Mouse (Mus musculus) midbrain, postnatal 0 days (tissue): ENCODE data around the gene Galnt2. TPM values are rescaled to one million over a fixed set of nuclear protein-coding genes. Genes with fewer than 3 reads are reported as not detected.
A peak's percentile ranks its signal among the peaks of the same experiment; 100 is the strongest.

Experiments
- ATAC-seq: fragments of 200-750 bp; cut with Nextera tagmentation; 2 replicates; pipeline ENCODE4 v1.8.0; 2017; ENCODE audit warnings: moderate number of reproducible peaks, mild to moderate bottlenecking, moderate TSS enrichment, moderate library complexity; ENCODE audit not compliant: low FRiP score
- DNase-seq: peaks from one replicate; pipeline ENCODE4 v3.0.0-alpha.2; 2015; ENCODE audit warnings: low spot score
- H3K27ac ChIP-seq: fragments of 300-500 bp; sonication (generic); 2 replicates; pipeline ENCODE4 v1.5.1; 2014; ENCODE audit warnings: low read depth, mild to moderate bottlenecking, low read length, mixed read lengths
- H3K27me3 ChIP-seq: fragments of 300-500 bp; sonication (generic); 2 replicates; pipeline ENCODE4 v1.6.1; 2014; ENCODE audit warnings: low read length, control low read depth, mixed read lengths; ENCODE audit not compliant: insufficient read depth
- H3K36me3 ChIP-seq: fragments of 300-500 bp; sonication (generic); 2 replicates; pipeline ENCODE4 v1.6.1; 2014; ENCODE audit warnings: low read length, control low read depth, mixed read lengths; ENCODE audit not compliant: insufficient read depth
- H3K4me1 ChIP-seq: fragments of 300-500 bp; sonication (generic); 2 replicates; pipeline ENCODE4 v1.6.1; 2014; ENCODE audit warnings: mild to moderate bottlenecking, control low read depth, antibody characterized with exemption, low read length, mixed read lengths; ENCODE audit not compliant: insufficient read depth
- H3K4me2 ChIP-seq: fragments of 300-500 bp; sonication (generic); 2 replicates; pipeline ENCODE4 v1.6.1; 2014; ENCODE audit warnings: low read depth, mild to moderate bottlenecking, low read length, mixed read lengths; ENCODE audit not compliant: poor library complexity, severe bottlenecking
- H3K4me3 ChIP-seq: fragments of 300-500 bp; sonication (generic); 2 replicates; pipeline ENCODE4 v1.5.1; 2014; ENCODE audit warnings: low read depth, mild to moderate bottlenecking, low read length, moderate library complexity
- H3K9ac ChIP-seq: fragments of 300-500 bp; sonication (generic); replicated peaks from 2 replicates; pipeline ENCODE4 v1.6.1; 2014; ENCODE audit warnings: mild to moderate bottlenecking, low read length, moderate library complexity, mixed read lengths; ENCODE audit not compliant: poor library complexity, severe bottlenecking
- H3K9me3 ChIP-seq: fragments of 300-500 bp; sonication (generic); 2 replicates; pipeline ENCODE4 v1.6.1; 2016; ENCODE audit warnings: low read length, control low read depth
- CTCF ChIP-seq: IDR thresholded peaks from 2 replicates; pipeline ENCODE4 v1.5.1; 2016; ENCODE audit warnings: antibody characterized with exemption, mild to moderate bottlenecking
- WGBS: fragments of 180-500 bp; shearing (Covaris S2); extraction: QIAGEN DNeasy Blood & Tissue Kit; methylation state at CpG from one replicate; pipeline ENCODE4 v1.1.7; 2014; 5-methylcytosine and 5-hydroxymethylcytosine counted together
- polyA plus RNA-seq: library from polyadenylated mRNA; unstranded; fragments of >200 nt; fragmentation: Nextera tagmentation; extraction: Ambion mirVana; gene quantifications from 2 replicates; pipeline ENCODE4 v1.2.1, GENCODE M21; 2015
- total RNA-seq: library from RNA; depleted of rRNA; stranded (reverse); fragments of >200 nt; gene quantifications from 2 replicates; pipeline ENCODE4 v1.2.3, GENCODE M21; 2014

Gene Galnt2
- total and polyA plus RNA-seq, 2 experiments from 2014 or later: 51.3 to 65.4 TPM

DNA sequence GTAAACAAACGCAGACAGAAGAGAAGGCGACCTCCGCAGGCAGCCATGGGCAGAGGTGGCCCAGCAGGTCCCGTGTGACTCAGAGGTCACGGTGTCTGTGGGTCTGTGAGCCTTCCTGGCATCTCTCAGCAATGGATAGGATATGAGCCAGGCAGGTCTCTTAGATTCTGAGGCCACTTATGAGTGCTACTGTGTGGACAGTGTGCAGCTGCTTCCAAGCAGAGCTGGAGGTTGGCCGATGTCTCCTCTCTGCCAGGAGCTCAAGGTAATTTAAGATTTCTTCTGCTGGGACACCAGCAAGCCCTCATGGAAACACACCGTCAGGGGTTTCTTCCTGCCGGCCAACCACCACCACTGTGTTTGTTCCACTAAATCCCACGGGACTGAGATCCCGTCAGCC is 76.5 kb downstream of the Galnt2 start:
- H3K9ac ChIP-seq: no peak overlapping the region
- H3K36me3 ChIP-seq: no peaks in the 10 kb centered on the region
- H3K9me3 ChIP-seq: no peaks in the 10 kb centered on the region
- DNase-seq (no peak), ATAC-seq (no peak)
- no peaks in the 10 kb centered on the region for H3K4me1 ChIP-seq
- no peaks in the 10 kb centered on the region for H3K27me3 ChIP-seq
- no peak overlapping the region for H3K4me3 ChIP-seq
- H3K27ac ChIP-seq: no peak overlapping the region
- no peak for TF ChIP-seq CTCF
- H3K4me2 ChIP-seq: no peak overlapping the region
- WGBS: 94% methylated on average over 10 of the region's 10 CpGs

DNA sequence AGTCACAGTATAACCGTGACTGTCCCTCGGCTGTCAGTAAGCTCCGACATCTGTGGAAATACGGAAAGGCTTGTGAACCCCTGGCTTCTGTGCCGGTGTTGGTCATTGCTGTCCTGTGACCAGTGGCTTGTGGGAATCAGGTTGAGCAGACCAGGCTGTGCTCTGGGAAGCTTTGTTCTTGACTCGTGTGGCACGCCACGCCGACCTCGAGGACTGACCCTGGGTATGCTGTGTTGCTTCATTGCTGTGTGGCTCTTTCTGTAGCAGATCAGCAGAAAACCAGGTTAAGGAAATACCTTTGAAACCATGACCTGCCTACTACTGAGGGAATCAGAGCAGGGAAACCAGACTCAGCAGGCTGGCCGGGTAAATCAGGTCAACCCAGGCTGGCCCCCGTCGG is 79.3 kb downstream of the Galnt2 start:
- ATAC-seq: no peak
- TF ChIP-seq CTCF: no peak

DNA sequence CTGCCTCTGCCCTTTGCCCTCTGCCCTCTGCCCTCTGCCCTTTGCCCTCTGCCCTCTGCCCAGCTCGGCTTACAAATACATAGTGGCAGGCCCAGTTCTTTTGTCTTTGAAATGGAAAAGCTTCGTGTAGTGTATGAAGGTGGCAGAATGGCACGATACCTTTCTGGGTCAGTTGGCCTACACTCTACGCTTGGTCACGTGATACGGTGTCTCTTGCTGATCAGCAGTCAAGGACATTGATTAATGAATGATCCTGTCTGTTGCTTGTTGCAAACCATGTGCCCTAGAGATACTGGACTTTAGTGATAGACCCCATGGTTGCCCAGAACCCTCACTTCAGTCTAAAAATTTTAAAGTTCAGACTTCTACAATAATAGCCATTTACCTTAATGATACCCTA is 79.9 kb downstream of the Galnt2 start:
- Histone ChIP-seq H3K36me3 (no peaks in the 10 kb centered on the region), H3K9ac (no peak overlapping the region), H3K4me3 (no peak overlapping the region), H3K9me3 (no peaks in the 10 kb centered on the region), H3K4me2 (no peak overlapping the region), H3K27ac (no peak overlapping the region), H3K4me1 (peaks cover 7% of the 10 kb centered on the region), H3K27me3 (no peaks in the 10 kb centered on the region)
- no peak for TF ChIP-seq CTCF
- WGBS: 89% methylated on average over 6 of the region's 6 CpGs
- DNase-seq (no peak), ATAC-seq (no peak)

More for the DNA sequence above, 79.3 kb downstream of the Galnt2 start:
- H3K9ac ChIP-seq: no peak overlapping the region
- DNase-seq: no peak
- 88% methylated on average over 13 of the region's 13 CpGs for WGBS
- H3K27me3 ChIP-seq: no peaks in the 10 kb centered on the region
- no peaks in the 10 kb centered on the region for H3K36me3 ChIP-seq
- H3K4me1 ChIP-seq: peaks cover 7% of the 10 kb centered on the region
- no peaks in the 10 kb centered on the region for H3K9me3 ChIP-seq
- H3K27ac ChIP-seq: no peak overlapping the region
- H3K4me3 ChIP-seq: no peak overlapping the region
- H3K4me2 ChIP-seq: no peak overlapping the region

GRCm38 (mm10) chr8:124311723-124312122 is 80.5 kb downstream of the Galnt2 start:
- no peak overlapping the region for H3K9ac ChIP-seq
- ATAC-seq: no peak
- 95% methylated on average over 17 of the region's 17 CpGs for WGBS
- H3K27me3 ChIP-seq: no peaks in the 10 kb centered on the region
- peaks cover 11% of the 10 kb centered on the region for H3K4me1 ChIP-seq
- no peaks in the 10 kb centered on the region for H3K9me3 ChIP-seq
- no peak for TF ChIP-seq CTCF
- no peak for DNase-seq
- H3K4me2 ChIP-seq: no peak overlapping the region
- no peak overlapping the region for H3K4me3 ChIP-seq
- H3K36me3 ChIP-seq: no peaks in the 10 kb centered on the region
- H3K27ac ChIP-seq: no peak overlapping the region

GRCm38 (mm10) chr8:124312228-124312627 is 81.0 kb downstream of the Galnt2 start:
- H3K4me2 ChIP-seq: no peak overlapping the region
- no peak overlapping the region for H3K9ac ChIP-seq
- no peaks in the 10 kb centered on the region for H3K36me3 ChIP-seq
- TF ChIP-seq CTCF: no peak
- no peaks in the 10 kb centered on the region for H3K27me3 ChIP-seq
- no peak overlapping the region for H3K27ac ChIP-seq
- WGBS: 90% methylated on average over 10 of the region's 10 CpGs
- ATAC-seq (no peak), DNase-seq (no peak)
- no peaks in the 10 kb centered on the region for H3K9me3 ChIP-seq
- H3K4me1 ChIP-seq: peaks cover 16% of the 10 kb centered on the region
- no peak overlapping the region for H3K4me3 ChIP-seq

DNA sequence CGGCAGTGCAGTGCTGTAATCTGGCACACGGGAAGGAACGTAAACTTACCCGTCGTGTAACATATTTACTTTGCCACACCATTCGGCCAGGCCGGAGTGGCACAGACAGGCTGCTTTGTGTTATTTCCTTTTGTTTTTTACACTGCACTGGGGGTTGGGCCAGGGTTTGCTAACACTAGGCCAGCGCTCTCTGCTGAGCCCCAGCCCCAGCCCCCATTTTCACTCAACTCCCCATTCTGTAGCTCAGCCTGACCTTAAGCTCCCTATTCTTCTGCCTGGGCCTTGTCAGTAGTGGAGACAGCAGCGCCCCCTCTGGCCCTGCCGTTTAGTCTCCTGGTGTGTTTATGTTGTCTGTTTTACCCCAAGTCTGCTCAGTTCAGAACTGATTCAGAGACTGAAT is 83.6 kb downstream of the Galnt2 start:
- Histone ChIP-seq H3K4me2 (no peak overlapping the region), H3K36me3 (no peaks in the 10 kb centered on the region), H3K4me1 (peaks cover 19% of the 10 kb centered on the region), H3K4me3 (no peak overlapping the region), H3K9ac (no peak overlapping the region), H3K9me3 (no peaks in the 10 kb centered on the region), H3K27ac (no peak overlapping the region), H3K27me3 (no peaks in the 10 kb centered on the region)
- ATAC-seq (peak; percentile 28; the same call in 1 of the 2 replicates), DNase-seq (peak; percentile 50)
- TF ChIP-seq CTCF: peak; percentile 71
- 24% methylated on average over 10 of the region's 10 CpGs for WGBS
